Mouse (Mus musculus) lung, postnatal 25 days (tissue): ENCODE measurements around the gene Wnt2.

ENCODE experiments used
- DNase-seq: peaks from one replicate; pipeline ENCODE4 v3.0.0; 2022; ENCODE audit warnings: low spot score

The Wnt2 gene

GRCm38 (mm10) chr6:17978324-17978723, 52.1 kb downstream of the Wnt2 start:
- no peak for DNase-seq

GRCm38 (mm10) chr6:17977165-17977564, 53.2 kb downstream of the Wnt2 start:
- DNase-seq: no peak

- DNase-seq: no peak
These were observed 56.0 kb downstream of the Wnt2 start for GRCm38 (mm10) chr6:17974416-17974815.

GRCm38 (mm10) chr6:17971393-17971792, 59.0 kb downstream of the Wnt2 start:
- no peak for DNase-seq

GRCm38 (mm10) chr6:17969815-17970214, 60.6 kb downstream of the Wnt2 start:
- DNase-seq: no peak

- DNase-seq: no peak
These were observed 61.8 kb downstream of the Wnt2 start for GRCm38 (mm10) chr6:17968467-17969144.

- no peak for DNase-seq
These were observed 66.9 kb downstream of the Wnt2 start for GRCm38 (mm10) chr6:17963455-17963854.

GRCm38 (mm10) chr6:17951779-17952178, 78.6 kb downstream of the Wnt2 start:
- DNase-seq: no peak

GRCm38 (mm10) chr6:17949103-17949502, 81.3 kb downstream of the Wnt2 start:
- no peak for DNase-seq

- no peak for DNase-seq
These were observed 83.1 kb downstream of the Wnt2 start for GRCm38 (mm10) chr6:17947130-17947831.

GRCm38 (mm10) chr6:17946456-17946855, 83.9 kb downstream of the Wnt2 start:
- DNase-seq: peak; percentile 22

- DNase-seq: peak; percentile 47
These were observed 86.3 kb downstream of the Wnt2 start for GRCm38 (mm10) chr6:17943877-17944617.

GRCm38 (mm10) chr6:17942344-17942743, 88.0 kb downstream of the Wnt2 start:
- no peak for DNase-seq

GRCm38 (mm10) chr6:17941916-17942315, 88.5 kb downstream of the Wnt2 start:
- no peak for DNase-seq
